Mouse (Mus musculus): ENCODE measurements around the gene Rtl5. TPM values are rescaled to one million over a fixed set of nuclear protein-coding genes. Genes with fewer than 3 reads are reported as not detected.

Gene Rtl5
- polyA plus RNA-seq, 1 experiment from 2014 or later: 5.2 TPM

- H3K27me3 ChIP-seq: peaks cover 46% of the 10 kb centered on the region
- WGBS: 60% methylated on average over 8 of the region's 8 CpGs
Observed at GRCm38 (mm10) chrX:102032431-102032830, 38.7 kb downstream of the Rtl5 start.

GRCm38 (mm10) chrX:102031851-102032250 lies 39.3 kb downstream of the Rtl5 start:
- 58% methylated on average over 6 of the region's 6 CpGs for WGBS

More at GRCm38 (mm10) chrX:102032431-102032830, 38.7 kb downstream of the Rtl5 start:
- no peak overlapping the region for H3K4me3 ChIP-seq
- no peaks in the 10 kb centered on the region for H3K36me3 ChIP-seq
- no peak overlapping the region for H3K27ac ChIP-seq
- no peaks in the 10 kb centered on the region; the same call in 1 of the 2 replicates for H3K4me1 ChIP-seq
- no peaks in the 10 kb centered on the region for H3K9me3 ChIP-seq (replicated peaks)
- no peak overlapping the region for H3K9ac ChIP-seq
- ATAC-seq (ENCODE audit: low FRiP score): no peak
- no peak overlapping the region for H3K4me2 ChIP-seq (replicated peaks)

GRCm38 (mm10) chrX:102024976-102025375 lies 46.1 kb downstream of the Rtl5 start:
- no peak for ATAC-seq (ENCODE audit: low FRiP score)
- no peaks in the 10 kb centered on the region for H3K4me1 ChIP-seq
- H3K9ac ChIP-seq: no peak overlapping the region
- H3K27me3 ChIP-seq: peaks cover 34% of the 10 kb centered on the region
- H3K9me3 ChIP-seq (replicated peaks): no peaks in the 10 kb centered on the region
- no peak overlapping the region for H3K4me3 ChIP-seq
- no peak overlapping the region for H3K27ac ChIP-seq
- no peak overlapping the region for H3K4me2 ChIP-seq (replicated peaks)
- H3K36me3 ChIP-seq: no peaks in the 10 kb centered on the region
- WGBS: 75% methylated on average over 3 of the region's 3 CpGs

More at GRCm38 (mm10) chrX:102031851-102032250, 39.3 kb downstream of the Rtl5 start:
- ATAC-seq (ENCODE audit: low FRiP score): no peak
- Histone ChIP-seq H3K27me3 (peaks cover 41% of the 10 kb centered on the region), H3K9me3 (replicated peaks) (no peaks in the 10 kb centered on the region), H3K27ac (no peak overlapping the region), H3K4me3 (no peak overlapping the region), H3K9ac (no peak overlapping the region), H3K4me1 (no peaks in the 10 kb centered on the region; the same call in 1 of the 2 replicates), H3K4me2 (replicated peaks) (no peak overlapping the region), H3K36me3 (no peaks in the 10 kb centered on the region)

GRCm38 (mm10) chrX:102019471-102020240 lies 51.4 kb downstream of the Rtl5 start:
- Histone ChIP-seq H3K27ac (no peak overlapping the region), H3K9ac (no peak overlapping the region), H3K4me1 (0 out of 2 replicates have a peak, but pooled peaks cover 3% of the 10 kb centered on the region), H3K4me3 (no peak overlapping the region), H3K4me2 (replicated peaks) (no peak overlapping the region), H3K27me3 (peaks cover 53% of the 10 kb centered on the region), H3K9me3 (replicated peaks) (no peaks in the 10 kb centered on the region), H3K36me3 (no peaks in the 10 kb centered on the region)
- ATAC-seq (ENCODE audit: low FRiP score): no peak
- whole genome bisulfite sequencing: 76% methylated on average over 7 of the region's 7 CpGs

- Histone ChIP-seq H3K4me1 (0 out of 2 replicates have a peak, but pooled peaks cover 3% of the 10 kb centered on the region), H3K9me3 (replicated peaks) (no peaks in the 10 kb centered on the region), H3K9ac (no peak overlapping the region), H3K4me3 (no peak overlapping the region), H3K27me3 (peaks cover 55% of the 10 kb centered on the region), H3K4me2 (replicated peaks) (no peak overlapping the region), H3K36me3 (no peaks in the 10 kb centered on the region), H3K27ac (no peak overlapping the region)
- no peak for ATAC-seq (ENCODE audit: low FRiP score)
- WGBS: 61% methylated on average over 2 of the region's 3 CpGs
Observed at GRCm38 (mm10) chrX:102018890-102019289, 52.2 kb downstream of the Rtl5 start.

- WGBS: 44% methylated on average over 9 of the region's 9 CpGs
- H3K4me3 ChIP-seq: no peak overlapping the region
- peaks cover 56% of the 10 kb centered on the region for H3K27me3 ChIP-seq
- H3K4me1 ChIP-seq: 0 out of 2 replicates have a peak, but pooled peaks cover 3% of the 10 kb centered on the region
- ATAC-seq (ENCODE audit: low FRiP score): no peak
- H3K36me3 ChIP-seq: no peaks in the 10 kb centered on the region
- H3K27ac ChIP-seq: no peak overlapping the region
- no peak overlapping the region for H3K4me2 ChIP-seq (replicated peaks)
- H3K9me3 ChIP-seq (replicated peaks): no peaks in the 10 kb centered on the region
- H3K9ac ChIP-seq: no peak overlapping the region
Observed at GRCm38 (mm10) chrX:102017213-102017923, 53.7 kb downstream of the Rtl5 start.

Other genes starting within 250 kb of the Rtl5 start
- gene Nhsl2, start 221.9 kb downstream of the Rtl5 start, polyA plus RNA-seq (2016; fragmentation: Nextera tagmentation; extraction: Ambion mirVana): 14.7 and 17.5 TPM in 2 replicates
- 68.9 and 72.1 TPM in 2 replicates for gene Pin4, start 48.1 kb upstream of the Rtl5 start, polyA plus RNA-seq (2016; fragmentation: Nextera tagmentation; extraction: Ambion mirVana)
- 9.5 and 10.2 TPM in 2 replicates for gene Ercc6l, start 85.8 kb upstream of the Rtl5 start, polyA plus RNA-seq (2016; fragmentation: Nextera tagmentation; extraction: Ambion mirVana)
- gene Rps4x, start 118.1 kb upstream of the Rtl5 start, polyA plus RNA-seq (2016; fragmentation: Nextera tagmentation; extraction: Ambion mirVana): 442 and 492 TPM in 2 replicates
- gene Cited1, start 180.9 kb upstream of the Rtl5 start, polyA plus RNA-seq (2016; fragmentation: Nextera tagmentation; extraction: Ambion mirVana): 11.0 and 17.5 TPM in 2 replicates

All from hindbrain, embryonic 12.5 days (tissue).